Mouse (Mus musculus) midbrain, embryonic 11.5 days (tissue): ENCODE measurements at regions not wholly inside any gene's neighbourhood (a gene's known extent, or its start where the extent isn't known, plus 50 kb on each side); places are given as distances from the start of the nearest gene placed in this dataset.

Source experiments
- ATAC-seq: fragments of 200-750 bp; cut with Nextera tagmentation; 2 replicates; pipeline ENCODE4 v1.8.0; 2017; ENCODE audit warnings: moderate TSS enrichment, moderate library complexity; ENCODE audit not compliant: low FRiP score
- DNase-seq: peaks from one replicate; pipeline ENCODE4 v3.0.0; 2015; ENCODE audit warnings: low spot score; ENCODE audit errors: missing footprints
- H3K27ac ChIP-seq: fragments of 300-500 bp; sonication (generic); 2 replicates; pipeline ENCODE4 v1.5.1; 2014; ENCODE audit warnings: low read depth, low read length
- H3K27me3 ChIP-seq: fragments of 300-500 bp; sonication (generic); 2 replicates; pipeline ENCODE4 v1.6.1; 2014; ENCODE audit warnings: mild to moderate bottlenecking, low read length, moderate library complexity, mixed read lengths; ENCODE audit not compliant: control insufficient read depth, insufficient read depth
- H3K36me3 ChIP-seq: fragments of 300-500 bp; sonication (generic); 2 replicates; pipeline ENCODE4 v1.6.1; 2014; ENCODE audit warnings: mild to moderate bottlenecking, low read length, moderate library complexity, mixed read lengths; ENCODE audit not compliant: control insufficient read depth, insufficient read depth
- H3K4me1 ChIP-seq: fragments of 300-500 bp; sonication (generic); 2 replicates; pipeline ENCODE4 v1.6.1; 2014; ENCODE audit warnings: low read length; ENCODE audit not compliant: control insufficient read depth, insufficient read depth
- H3K4me2 ChIP-seq: fragments of 300-500 bp; sonication (generic); 2 replicates; pipeline ENCODE4 v1.6.1; 2014; ENCODE audit warnings: mild to moderate bottlenecking, moderate library complexity
- H3K4me3 ChIP-seq: fragments of 300-500 bp; sonication (generic); 2 replicates; pipeline ENCODE4 v1.5.1; 2014; ENCODE audit warnings: low read depth, low read length
- H3K9ac ChIP-seq: fragments of 300-500 bp; sonication (generic); 2 replicates; pipeline ENCODE4 v1.6.1; 2014; ENCODE audit warnings: low read length
- H3K9me3 ChIP-seq: fragments of 300-500 bp; sonication (generic); 2 replicates; pipeline ENCODE4 v1.6.1; 2016; ENCODE audit warnings: low read length; ENCODE audit not compliant: control insufficient read depth
- WGBS: fragments of 180-500 bp; shearing (Covaris S2); extraction: QIAGEN DNeasy Blood & Tissue Kit; methylation state at CpG from one replicate; pipeline ENCODE4 v1.1.7; 2014; 5-methylcytosine and 5-hydroxymethylcytosine counted together

DNA sequence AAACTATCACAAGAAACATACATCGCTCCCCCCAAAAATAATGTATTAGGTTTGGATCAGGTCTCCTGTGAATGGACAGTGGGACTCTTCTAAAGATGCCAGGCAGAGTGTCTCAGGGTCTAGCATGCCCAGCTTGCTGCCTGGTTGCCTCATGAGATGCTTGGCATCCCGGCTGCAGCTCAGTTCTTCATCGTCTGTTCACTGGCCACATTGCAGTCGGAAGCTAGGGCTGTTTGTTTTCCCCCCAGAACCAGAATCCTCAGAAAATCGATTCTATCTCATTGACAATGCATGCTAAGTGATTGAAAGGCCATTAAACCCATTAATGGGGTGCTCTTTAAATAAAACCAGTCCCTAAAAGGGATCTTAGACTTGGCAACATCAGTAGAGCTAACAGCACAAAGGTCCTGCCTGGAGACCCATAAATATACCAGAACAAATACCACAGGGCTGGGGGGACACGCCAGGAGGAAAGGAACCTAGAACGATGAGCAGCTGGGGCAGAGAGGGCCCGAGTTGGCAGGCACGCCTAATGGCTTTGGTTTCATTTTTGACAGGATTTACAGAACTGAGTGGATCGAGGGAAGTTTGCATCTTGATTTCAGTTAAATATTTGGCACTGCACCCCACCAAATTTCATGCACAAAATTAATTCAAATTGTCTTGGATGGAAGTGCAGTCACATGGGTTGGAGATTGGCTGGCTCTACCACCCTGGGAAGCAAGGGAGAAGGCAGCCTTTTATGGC lies 205.3 kb downstream of the Snx10 start:
- H3K36me3 ChIP-seq, result no peaks in the 10 kb centered on the region
- H3K4me3 ChIP-seq, result no peak overlapping the region
- DNase-seq, result peak; percentile 14
- H3K27me3 ChIP-seq, result no peaks in the 10 kb centered on the region
- no peaks in the 10 kb centered on the region for H3K9me3 ChIP-seq
- H3K4me1 ChIP-seq, result no peaks in the 10 kb centered on the region
- no peak overlapping the region for H3K4me2 ChIP-seq
- 81% methylated on average over 10 of the region's 10 CpGs for WGBS
- no peak for ATAC-seq
- H3K27ac ChIP-seq, result no peak overlapping the region
- no peak overlapping the region for H3K9ac ChIP-seq

DNA sequence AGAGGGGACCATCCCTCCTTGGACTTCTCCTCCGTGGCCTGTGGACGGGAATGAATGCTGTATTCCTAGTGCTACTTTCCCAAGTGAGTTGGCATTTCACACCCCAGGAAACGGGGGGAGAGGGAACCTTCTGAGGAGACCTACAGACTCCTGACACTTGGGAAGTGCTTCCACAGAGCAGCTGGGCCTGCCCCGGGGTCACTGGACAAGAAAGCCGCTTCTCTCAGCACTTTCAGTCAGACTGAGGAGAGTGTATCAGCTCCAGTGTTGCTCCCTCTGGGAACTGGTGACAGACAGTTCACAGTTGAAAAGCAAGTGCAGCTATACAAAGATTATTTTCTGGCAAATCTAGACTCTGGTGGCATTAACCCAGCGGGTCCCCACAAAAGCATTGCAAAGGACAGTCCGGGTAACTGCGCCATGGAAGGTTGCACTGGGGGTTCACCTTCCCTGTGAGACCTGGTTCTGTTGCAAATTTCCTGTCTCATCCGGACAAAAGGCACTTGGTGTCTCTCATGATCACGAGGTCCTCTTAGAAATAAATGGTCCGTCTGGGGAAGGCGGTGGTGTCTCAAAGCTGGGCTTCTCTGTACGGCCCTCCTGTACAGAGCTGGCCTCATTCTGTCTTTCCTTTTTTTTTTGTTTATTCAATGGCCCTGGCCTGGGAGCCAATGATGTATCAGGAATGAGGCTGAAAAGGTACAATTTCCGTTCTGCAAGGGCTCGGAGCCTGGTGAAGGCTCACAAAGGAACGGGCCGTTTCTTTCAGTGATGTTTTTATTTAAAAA lies 207.1 kb downstream of the Snx10 start:
- DNase-seq (no peak), ATAC-seq (no peak)
- Histone ChIP-seq H3K4me1 (no peaks in the 10 kb centered on the region), H3K9me3 (no peaks in the 10 kb centered on the region), H3K4me3 (no peak overlapping the region), H3K36me3 (no peaks in the 10 kb centered on the region), H3K27ac (no peak overlapping the region), H3K9ac (no peak overlapping the region), H3K27me3 (no peaks in the 10 kb centered on the region), H3K4me2 (no peak overlapping the region)
- 72% methylated on average over 17 of the region's 17 CpGs for WGBS

DNA sequence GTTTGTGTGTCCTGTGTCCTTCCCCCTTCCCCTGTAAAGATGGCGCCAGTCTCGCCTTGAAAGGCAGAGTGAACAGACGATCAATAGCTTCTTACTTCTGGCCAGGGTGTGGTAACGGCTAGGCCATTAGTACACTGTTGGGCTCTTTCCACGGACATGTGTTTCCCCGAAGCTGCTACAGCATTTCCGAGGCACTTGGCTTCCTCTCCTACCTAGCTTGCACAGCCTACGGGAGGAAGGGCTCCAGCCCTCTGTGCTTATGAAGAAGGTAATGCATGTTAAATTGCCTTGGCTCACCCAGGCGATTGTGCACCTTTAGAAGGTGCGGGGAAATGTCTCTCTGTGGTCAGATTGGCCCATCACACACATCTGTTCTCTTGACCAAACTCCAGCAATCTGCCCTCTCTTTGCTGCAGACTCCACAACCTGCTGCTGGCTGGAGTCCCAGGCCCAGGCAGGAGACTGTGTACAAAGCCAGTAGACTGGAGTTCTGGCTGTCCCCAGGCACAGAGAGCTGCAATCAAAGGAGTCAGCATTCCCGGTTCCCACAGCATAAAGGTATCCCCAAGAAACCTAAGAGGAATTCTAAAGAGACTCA lies 208.7 kb downstream of the Snx10 start:
- H3K4me3 ChIP-seq, result no peak overlapping the region
- H3K4me2 ChIP-seq, result no peak overlapping the region
- H3K9ac ChIP-seq, result no peak overlapping the region
- DNase-seq (no peak), ATAC-seq (no peak)
- no peak overlapping the region for H3K27ac ChIP-seq
- no peaks in the 10 kb centered on the region for H3K27me3 ChIP-seq
- H3K4me1 ChIP-seq, result no peaks in the 10 kb centered on the region
- no peaks in the 10 kb centered on the region for H3K9me3 ChIP-seq
- H3K36me3 ChIP-seq, result no peaks in the 10 kb centered on the region
- WGBS, result 76% methylated on average over 11 of the region's 11 CpGs

DNA sequence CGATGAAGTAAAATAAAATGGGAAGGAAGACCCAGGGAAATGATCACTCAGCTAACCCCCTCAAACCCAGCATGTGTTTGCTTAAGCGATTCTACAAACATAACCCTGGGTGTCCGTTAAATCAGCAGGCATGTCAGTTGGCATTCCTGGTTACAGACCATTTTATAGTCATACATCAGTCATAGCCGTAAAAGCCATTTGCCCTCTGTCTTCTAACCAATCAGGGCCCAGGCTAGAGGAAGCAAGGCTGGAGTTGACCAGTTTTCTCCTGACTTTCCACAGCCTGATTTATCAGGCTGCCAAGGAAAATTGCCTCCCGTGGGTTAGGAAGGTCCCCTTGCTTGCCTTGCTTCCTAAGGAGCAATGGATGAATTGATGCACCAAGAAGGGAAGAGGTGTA lies 212.3 kb downstream of the Snx10 start:
- no peak overlapping the region for H3K9ac ChIP-seq
- no peak overlapping the region for H3K4me2 ChIP-seq
- H3K27ac ChIP-seq, result no peak overlapping the region
- no peaks in the 10 kb centered on the region for H3K4me1 ChIP-seq
- H3K9me3 ChIP-seq, result no peaks in the 10 kb centered on the region
- no peaks in the 10 kb centered on the region for H3K27me3 ChIP-seq
- H3K36me3 ChIP-seq, result no peaks in the 10 kb centered on the region
- DNase-seq, result no peak
- WGBS, result 88% methylated on average over 5 of the region's 5 CpGs
- H3K4me3 ChIP-seq, result no peak overlapping the region
- no peak for ATAC-seq

DNA sequence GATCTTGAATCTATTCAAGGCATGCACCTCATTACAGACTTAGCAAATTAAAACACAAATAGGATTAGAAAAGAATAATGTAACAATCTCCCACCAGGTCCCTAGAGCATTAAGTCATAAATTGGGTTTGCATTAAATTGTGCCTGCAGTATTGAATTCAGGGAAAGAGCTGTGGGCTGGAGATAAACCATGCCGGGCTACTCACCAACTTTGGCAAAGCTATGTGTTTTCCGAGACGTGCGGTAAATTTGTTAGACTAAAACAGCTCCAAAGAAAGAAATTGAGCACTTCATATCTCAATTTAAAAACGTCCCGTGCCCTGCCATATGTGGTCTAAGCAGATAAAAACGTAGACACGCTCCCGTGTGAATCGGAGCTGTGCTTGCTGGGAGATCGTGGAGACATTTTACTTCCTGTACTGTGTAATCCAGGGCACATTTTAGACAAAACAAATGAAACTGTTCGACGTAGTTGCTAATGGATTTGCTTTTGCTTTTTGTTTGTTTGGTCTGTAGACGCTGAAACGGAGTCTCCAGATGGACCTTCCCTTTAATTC lies 219.5 kb downstream of the Snx10 start:
- Histone ChIP-seq H3K4me2 (no peak overlapping the region), H3K4me3 (no peak overlapping the region), H3K27ac (no peak overlapping the region), H3K4me1 (no peaks in the 10 kb centered on the region), H3K27me3 (no peaks in the 10 kb centered on the region), H3K36me3 (no peaks in the 10 kb centered on the region), H3K9ac (no peak overlapping the region; the same call in 1 of the 2 replicates), H3K9me3 (no peaks in the 10 kb centered on the region)
- no peak for ATAC-seq
- no peak for DNase-seq
- 74% methylated on average over 15 of the region's 15 CpGs for WGBS

DNA sequence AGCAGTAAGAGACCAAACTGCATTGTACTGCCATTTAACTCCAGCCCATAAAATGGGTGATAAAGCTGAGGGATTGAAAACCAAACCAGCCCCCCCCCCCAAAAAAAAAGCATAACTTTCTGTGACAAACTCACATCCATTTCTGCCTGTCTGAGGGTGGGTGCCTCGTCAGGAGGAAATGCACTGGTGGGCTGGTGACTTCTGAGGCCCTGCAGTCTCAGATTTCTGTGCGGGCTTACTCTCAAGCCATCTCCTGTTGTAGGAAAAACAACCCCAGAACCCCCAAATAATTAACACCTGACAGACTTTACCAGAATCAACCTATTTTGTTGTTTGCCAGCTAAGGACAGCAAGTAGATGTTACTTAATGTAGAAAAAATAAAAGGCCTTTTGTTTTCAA lies 220.9 kb downstream of the Snx10 start:
- Histone ChIP-seq H3K36me3 (no peaks in the 10 kb centered on the region), H3K4me2 (no peak overlapping the region), H3K9me3 (no peaks in the 10 kb centered on the region), H3K4me1 (no peaks in the 10 kb centered on the region), H3K4me3 (no peak overlapping the region), H3K27ac (no peak overlapping the region), H3K27me3 (no peaks in the 10 kb centered on the region), H3K9ac (no peak overlapping the region)
- 76% methylated on average over 2 of the region's 2 CpGs for WGBS
- no peak for ATAC-seq
- DNase-seq, result no peak

DNA sequence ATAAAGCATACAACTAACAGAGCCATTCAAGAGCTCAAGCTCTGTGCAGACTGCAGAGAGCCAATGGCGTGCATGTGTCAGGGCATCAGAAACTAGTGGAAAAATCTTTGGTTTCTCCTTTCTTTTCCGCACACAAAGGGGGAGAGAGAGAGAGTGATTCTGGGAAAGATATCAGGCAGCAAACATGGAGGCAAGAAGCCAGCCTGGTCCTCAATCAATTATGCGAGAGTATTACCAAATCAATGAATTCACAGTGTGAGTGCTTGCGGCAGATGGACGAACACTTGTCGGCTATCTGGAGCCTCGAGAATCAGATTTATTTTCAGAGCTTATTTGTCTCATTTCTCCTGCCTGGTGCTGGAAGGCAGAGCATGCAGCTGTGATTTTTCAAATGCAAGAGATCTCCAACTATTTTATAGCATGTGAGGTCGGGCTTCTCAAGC lies 230.6 kb downstream of the Snx10 start:
- no peak for ATAC-seq
- Histone ChIP-seq H3K27ac (no peak overlapping the region), H3K9ac (0 out of 2 replicates have a peak overlapping the region, but pooled peaks have one; percentile 5), H3K4me2 (no peak overlapping the region), H3K36me3 (no peaks in the 10 kb centered on the region), H3K4me3 (no peak overlapping the region), H3K27me3 (no peaks in the 10 kb centered on the region), H3K9me3 (no peaks in the 10 kb centered on the region), H3K4me1 (no peaks in the 10 kb centered on the region)
- no peak for DNase-seq
- 77% methylated on average over 8 of the region's 8 CpGs for WGBS

DNA sequence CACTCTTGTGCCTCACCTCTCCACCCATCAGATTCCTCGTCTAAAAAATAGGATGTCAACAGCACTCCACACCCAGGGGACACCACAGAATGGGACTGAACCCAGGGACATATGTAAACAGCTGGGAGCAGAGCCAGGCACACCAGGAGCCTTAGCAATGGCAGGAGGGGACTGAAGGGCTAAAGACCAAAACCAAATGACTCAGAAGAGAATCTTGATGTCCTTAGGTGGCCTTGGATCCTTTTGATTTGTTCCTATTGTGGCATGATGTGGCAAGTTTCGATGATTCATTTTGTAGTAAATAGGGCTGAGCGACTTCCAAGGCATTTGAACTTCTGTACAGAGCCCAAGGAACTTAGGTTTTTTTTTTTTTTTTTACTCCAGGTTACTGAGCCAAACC lies 233.4 kb downstream of the Snx10 start:
- ATAC-seq (no peak), DNase-seq (no peak)
- Histone ChIP-seq H3K4me3 (no peak overlapping the region), H3K4me1 (no peaks in the 10 kb centered on the region), H3K9ac (no peak overlapping the region), H3K9me3 (no peaks in the 10 kb centered on the region), H3K36me3 (no peaks in the 10 kb centered on the region), H3K27me3 (no peaks in the 10 kb centered on the region), H3K27ac (no peak overlapping the region), H3K4me2 (no peak overlapping the region)
- 83% methylated on average over 3 of the region's 3 CpGs for WGBS

DNA sequence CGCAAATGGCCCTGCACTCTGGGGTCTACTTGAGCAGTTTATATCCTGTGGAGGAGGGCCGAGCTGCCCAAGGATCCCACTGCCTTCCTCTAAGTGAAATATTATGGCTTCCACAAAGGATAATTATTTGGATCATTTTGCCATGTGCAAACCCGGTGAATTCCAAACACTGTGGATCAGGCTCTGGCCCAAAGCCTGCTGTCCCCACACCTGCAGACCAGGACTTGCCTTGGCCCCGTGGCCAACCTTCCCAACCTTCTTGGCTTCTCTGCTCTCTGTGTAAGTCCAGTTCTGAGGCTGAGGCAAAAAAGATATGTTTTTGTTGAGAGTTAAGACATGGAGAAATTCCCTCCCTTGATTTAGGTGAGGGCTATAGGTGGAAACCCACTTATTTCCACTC lies 234.0 kb downstream of the Snx10 start:
- no peak for ATAC-seq
- Histone ChIP-seq H3K27me3 (no peaks in the 10 kb centered on the region), H3K4me1 (no peaks in the 10 kb centered on the region), H3K9me3 (no peaks in the 10 kb centered on the region), H3K4me2 (no peak overlapping the region), H3K9ac (no peak overlapping the region), H3K27ac (no peak overlapping the region), H3K36me3 (no peaks in the 10 kb centered on the region), H3K4me3 (no peak overlapping the region)
- DNase-seq, result no peak
- 92% methylated on average over 4 of the region's 4 CpGs for WGBS
